Mouse (Mus musculus): ENCODE results near the gene Gigyf2.

The Gigyf2 gene

DNA sequence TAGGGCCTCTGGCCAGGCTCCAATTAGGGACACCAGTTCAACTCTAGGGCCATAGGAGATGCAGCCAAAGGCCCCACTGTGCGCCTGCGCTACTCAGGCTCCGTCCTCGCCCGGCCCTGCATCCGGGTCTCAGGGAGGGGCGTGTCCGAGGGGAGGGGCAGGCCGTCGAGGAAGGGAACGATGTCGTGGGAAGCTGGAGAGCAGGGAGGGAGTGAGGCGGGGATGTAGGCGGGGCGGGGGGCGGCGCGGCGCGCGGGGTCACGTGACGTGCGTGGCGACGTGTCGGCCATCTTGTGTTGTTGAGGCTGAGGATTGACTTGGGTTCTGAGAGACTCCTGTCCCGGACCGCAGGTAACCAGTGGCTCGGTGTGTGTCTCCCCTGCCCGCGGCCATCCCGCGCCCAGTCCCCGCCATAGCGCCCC, at the start of gene Gigyf2:
TSS of gene Gigyf2 (plus strand) at position 257 of the 422 bp plus-strand sequence.
- peak; percentile 42 for DNase-seq (ENCODE audit: extremely low read depth, low read depth, low spot score)

DNA sequence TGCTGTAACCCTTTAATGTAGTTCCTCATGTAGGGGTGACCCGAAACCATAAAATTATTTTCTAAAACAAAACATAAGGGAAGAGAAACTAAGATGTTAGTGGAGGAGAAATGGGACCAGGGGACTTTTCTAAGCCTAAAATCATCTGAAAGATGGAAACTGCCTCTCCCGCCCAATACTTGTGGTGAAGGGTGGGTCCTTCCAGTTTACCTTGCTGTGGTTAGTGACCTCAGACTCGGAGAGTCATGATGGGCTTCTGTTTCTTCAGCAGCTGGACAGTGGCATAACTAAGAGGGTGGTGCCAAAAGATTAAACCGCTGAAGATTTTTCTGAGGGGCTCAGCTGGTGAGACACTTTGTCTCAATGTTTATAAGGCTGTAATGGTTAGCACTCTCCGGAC, 46.5 kb upstream of the Gigyf2 start:
- DNase-seq (ENCODE audit: extremely low read depth, low read depth, low spot score), result no peak

DNA sequence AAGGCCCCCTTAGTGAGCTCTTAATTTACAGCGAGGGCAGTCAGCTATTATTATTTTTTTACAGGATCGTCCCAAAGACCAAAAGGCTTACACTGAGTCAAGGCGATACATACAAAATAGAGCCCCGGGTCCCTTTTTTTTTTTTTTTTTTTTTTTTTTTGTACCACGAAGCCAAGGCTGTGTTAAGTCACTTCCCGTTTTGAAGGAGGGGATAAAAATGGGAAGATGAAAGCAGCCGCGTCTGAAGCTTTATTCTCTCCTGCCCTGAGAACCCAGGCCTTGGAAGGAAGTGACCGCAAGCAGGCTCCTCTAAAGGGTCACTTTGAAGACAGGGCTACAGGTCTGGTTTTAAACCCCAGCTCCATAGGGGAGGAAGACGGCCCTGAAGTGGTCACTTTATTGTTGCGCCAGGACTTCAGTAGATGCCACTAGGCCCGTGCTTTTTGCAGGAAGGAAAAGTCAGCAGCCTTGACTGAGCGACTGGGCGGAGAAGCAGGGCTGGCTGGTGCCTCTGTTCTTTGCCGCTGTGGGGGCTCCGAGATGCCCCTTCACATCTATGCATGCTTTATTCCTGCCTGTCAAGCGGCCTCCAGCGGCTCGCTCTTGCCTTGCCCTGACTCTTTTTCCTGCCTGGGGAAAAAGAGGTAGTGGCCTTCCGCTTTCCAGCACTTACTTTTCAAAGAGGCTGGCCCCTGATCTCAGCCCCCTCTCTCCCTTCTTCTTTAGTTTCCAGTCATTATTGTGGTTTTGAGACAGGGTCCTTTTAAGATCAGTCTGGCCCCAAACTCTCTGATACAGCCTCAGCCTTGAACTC, 45.0 kb upstream of the Gigyf2 start:
- no peak for DNase-seq (ENCODE audit: extremely low read depth, low read depth, low spot score)

GRCm38 (mm10) chr1:87282413-87282788, 44.4 kb upstream of the Gigyf2 start:
- DNase-seq (ENCODE audit: extremely low read depth, low read depth, low spot score), result no peak

GRCm38 (mm10) chr1:87283410-87283960, 43.3 kb upstream of the Gigyf2 start:
- DNase-seq (ENCODE audit: extremely low read depth, low read depth, low spot score), result no peak

DNA sequence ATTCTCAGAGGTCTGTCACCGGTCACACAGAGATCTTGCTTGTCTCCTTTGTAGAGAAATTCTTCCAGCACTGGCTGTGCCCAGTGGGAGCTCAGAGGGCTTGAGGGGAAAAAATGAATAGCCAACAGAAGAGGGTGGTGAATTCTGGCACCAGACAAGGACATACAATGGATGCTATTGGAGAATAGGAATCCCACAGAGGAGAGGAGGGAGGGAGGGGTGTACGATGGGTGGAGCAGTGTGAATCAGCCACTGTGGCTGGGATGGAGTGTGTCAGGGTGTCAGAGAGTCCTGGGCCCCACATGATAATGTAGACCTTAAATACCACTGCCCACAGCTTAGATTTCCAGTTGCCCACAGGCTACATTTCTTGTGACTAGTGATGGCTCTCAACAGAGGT, 39.7 kb upstream of the Gigyf2 start:
- DNase-seq (ENCODE audit: extremely low read depth, low read depth, low spot score), result no peak

DNA sequence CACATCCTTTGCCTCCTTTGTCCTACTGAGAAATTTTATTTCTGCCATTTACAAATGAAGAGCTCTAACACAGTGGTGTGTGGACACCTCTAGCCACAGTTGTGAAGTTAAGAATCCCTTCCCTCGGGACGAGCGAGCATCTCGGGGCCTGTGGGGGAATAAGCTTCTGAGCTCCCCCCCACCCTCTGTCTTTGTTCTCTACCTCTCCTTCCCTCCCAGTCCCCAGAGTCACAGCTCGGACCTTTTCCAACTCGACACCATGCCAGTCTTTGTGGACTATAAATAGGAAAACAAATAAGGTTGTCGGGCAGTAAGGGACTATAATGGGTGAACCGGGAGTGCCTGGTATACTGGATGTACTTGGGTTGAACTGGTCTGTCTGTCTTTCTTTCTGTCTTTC, 35.4 kb upstream of the Gigyf2 start:
- no peak for DNase-seq (ENCODE audit: extremely low read depth, low read depth, low spot score)

GRCm38 (mm10) chr1:87292420-87293190, 34.2 kb upstream of the Gigyf2 start:
- no peak for DNase-seq (ENCODE audit: extremely low read depth, low read depth, low spot score)

GRCm38 (mm10) chr1:87294063-87294710, 32.6 kb upstream of the Gigyf2 start:
- no peak for DNase-seq (ENCODE audit: extremely low read depth, low read depth, low spot score)

DNA sequence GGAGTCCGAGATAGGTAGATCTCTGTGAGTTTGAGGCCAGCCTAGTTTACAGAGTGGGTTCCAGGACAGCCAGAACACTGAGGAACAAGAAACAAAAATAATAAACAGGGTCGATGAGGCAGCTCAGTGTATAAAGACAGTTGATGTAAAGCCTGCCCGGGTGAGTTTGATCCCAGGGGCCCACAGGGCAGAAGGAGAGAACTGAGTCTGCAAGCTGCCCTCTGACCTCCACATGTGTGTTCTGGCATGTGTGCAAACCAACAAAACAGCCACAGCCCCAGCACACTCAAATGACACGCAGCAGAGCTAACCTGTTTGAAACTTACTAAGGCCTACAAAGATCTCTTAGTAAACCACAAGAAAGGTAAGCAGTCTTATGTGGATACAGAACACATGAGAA, 31.8 kb upstream of the Gigyf2 start:
- no peak for DNase-seq (ENCODE audit: extremely low read depth, low read depth, low spot score)

GRCm38 (mm10) chr1:87297346-87297925, 29.4 kb upstream of the Gigyf2 start:
- no peak for DNase-seq (ENCODE audit: extremely low read depth, low read depth, low spot score)

- no peak for DNase-seq (ENCODE audit: extremely low read depth, low read depth, low spot score)
These were observed 26.2 kb upstream of the Gigyf2 start for GRCm38 (mm10) chr1:87300360-87301286.

DNA sequence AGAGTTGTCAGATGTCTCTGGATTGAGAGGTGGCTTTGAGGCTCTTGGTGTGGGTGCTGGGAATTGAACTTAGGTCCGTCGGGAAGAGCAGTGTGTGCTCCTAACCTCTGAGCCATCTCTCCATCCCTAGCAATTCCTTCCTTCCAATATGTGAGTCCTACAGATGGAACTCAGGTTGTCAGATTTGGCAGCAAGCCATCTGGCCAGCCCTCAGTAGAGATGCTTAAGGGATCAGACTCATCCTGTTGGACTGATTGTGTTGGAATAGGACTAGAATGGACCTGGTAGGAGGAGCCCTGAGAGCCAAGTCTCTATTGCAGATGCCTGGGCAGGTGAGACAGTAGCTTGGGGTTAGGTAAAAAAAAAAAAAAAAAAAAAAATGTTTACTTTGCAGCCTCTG, 24.8 kb upstream of the Gigyf2 start:
- DNase-seq (ENCODE audit: extremely low read depth, low read depth, low spot score), result no peak

DNA sequence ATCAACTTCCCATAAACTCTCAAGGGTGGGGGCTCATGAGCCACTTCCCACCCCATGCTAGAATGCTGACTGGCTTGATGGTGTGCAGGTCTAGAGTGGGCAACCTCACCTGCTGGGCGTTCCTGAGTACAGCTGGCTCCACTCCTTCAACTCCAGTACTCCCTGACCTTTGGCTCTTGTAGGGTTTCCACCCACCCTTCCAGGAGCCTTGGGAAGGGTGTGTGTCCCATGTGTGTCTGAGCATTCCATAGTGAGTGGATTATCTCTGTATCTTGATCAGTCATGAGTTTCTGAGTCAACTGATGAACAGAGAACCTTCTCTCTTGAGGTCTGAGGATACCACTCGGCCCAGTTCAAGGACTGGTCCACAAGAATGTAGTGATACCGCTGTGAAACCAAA, 17.8 kb upstream of the Gigyf2 start:
- DNase-seq (ENCODE audit: extremely low read depth, low read depth, low spot score), result no peak

GRCm38 (mm10) chr1:87309621-87310020, 17.2 kb upstream of the Gigyf2 start:
- DNase-seq (ENCODE audit: extremely low read depth, low read depth, low spot score), result no peak

- DNase-seq (ENCODE audit: extremely low read depth, low read depth, low spot score), result no peak
These were observed 14.1 kb upstream of the Gigyf2 start for GRCm38 (mm10) chr1:87312681-87313080.

DNA sequence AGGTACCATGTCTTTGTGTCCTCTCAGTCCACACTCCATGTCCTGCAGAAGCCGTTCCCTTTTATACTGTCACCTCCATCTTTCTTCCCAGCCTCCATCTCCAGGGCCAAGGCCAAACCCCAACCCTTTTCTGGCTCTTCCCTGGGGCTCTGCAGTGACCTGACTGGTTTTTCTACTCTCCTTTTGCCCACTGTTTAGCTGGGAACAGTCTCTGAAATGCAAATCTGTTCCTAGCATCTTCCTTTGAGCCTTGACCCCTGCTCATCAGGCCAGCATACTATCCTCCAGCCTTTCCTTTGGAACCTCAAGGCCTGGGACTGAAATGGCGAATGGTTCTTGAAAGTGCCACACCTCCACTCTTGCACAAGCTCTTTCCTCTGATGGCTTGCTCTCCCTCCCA, 13.7 kb upstream of the Gigyf2 start:
- DNase-seq (ENCODE audit: extremely low read depth, low read depth, low spot score), result no peak

DNA sequence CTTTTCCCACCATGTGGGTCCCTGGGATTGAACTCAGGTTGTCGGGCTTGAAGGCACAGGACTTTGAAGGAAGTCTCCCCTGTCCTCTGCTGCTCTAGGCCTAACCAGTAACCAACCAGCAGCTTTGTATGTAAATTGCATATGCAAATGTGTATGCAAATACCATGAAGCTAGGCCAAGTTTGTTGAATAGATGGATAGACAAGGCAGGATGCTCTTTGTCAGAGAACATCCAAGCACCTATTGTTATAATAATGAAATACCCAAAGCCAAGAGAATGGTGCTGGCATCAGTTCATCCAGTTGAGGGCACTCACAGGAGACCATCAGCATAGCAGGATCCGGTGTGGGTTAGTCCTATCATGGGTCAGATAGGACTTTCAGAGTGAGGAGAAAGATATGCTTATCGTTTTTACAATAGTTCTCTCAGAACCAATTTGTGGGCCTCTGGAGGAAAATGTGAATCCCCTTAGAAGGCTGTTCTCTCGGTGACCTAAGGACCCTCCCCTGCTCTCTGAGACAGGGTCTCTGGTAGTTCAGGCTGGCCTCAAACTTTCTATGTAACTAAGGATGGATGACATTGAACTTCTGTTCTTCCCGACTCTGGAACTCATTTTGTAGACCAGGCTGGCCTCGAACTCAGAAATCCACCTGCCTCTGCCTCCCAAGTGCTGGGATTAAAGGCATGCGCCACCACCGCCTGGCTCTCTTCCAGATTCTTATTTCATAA, 12.8 kb upstream of the Gigyf2 start:
- no peak for DNase-seq (ENCODE audit: extremely low read depth, low read depth, low spot score)

DNA sequence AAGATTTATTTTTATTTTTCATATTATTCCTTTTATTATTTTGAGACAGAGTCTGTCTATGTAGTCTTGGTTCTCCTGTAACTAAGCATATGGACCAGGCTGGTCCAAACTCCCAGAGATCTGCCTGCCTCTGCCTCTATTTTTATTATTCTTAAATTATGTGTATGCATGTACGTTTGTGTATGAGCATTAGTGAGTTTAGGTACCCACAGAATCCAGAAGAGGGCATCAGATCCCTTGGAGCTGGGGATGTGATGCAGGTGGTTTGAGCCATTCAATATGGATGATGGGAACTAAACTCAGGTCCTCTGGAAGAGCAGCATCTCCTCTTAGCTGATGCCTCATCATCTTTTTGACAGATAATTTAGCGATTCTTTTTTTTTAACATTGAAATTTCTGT, 11.4 kb upstream of the Gigyf2 start:
- no peak for DNase-seq (ENCODE audit: extremely low read depth, low read depth, low spot score)

Data from fat pad, adult 2 months (tissue).